Mouse (Mus musculus) forebrain, embryonic 13.5 days (tissue): Measurements from ENCODE around the gene Gdf3. TPM values are rescaled to one million over a fixed set of nuclear protein-coding genes. Genes with fewer than 3 reads are reported as not detected.
"Not testable (repeated sequence)": the region's sequence is repeated elsewhere in the genome, so short reads cannot be mapped to it uniquely, and the experiment has no call there.

Experiments
- ATAC-seq: fragments of 200-750 bp; cut with Nextera tagmentation; 2 replicates; pipeline ENCODE4 v1.8.0; 2017
- H3K27ac ChIP-seq: fragments of 300-500 bp; sonication (generic); 2 replicates; pipeline ENCODE4 v1.5.1; 2015; ENCODE audit warnings: inconsistent platforms, mild to moderate bottlenecking, moderate library complexity
- H3K27me3 ChIP-seq: fragments of 300-500 bp; sonication (generic); 2 replicates; pipeline ENCODE4 v1.6.1; 2015; ENCODE audit warnings: mild to moderate bottlenecking, inconsistent platforms
- H3K36me3 ChIP-seq: fragments of 300-500 bp; sonication (generic); 2 replicates; pipeline ENCODE4 v1.6.1; 2015; ENCODE audit warnings: mild to moderate bottlenecking, inconsistent platforms; ENCODE audit not compliant: poor library complexity, severe bottlenecking
- H3K4me1 ChIP-seq: fragments of 300-500 bp; sonication (generic); 2 replicates; pipeline ENCODE4 v1.6.1; 2015; ENCODE audit warnings: inconsistent platforms
- H3K4me2 ChIP-seq: fragments of 300-500 bp; sonication (generic); 2 replicates; pipeline ENCODE4 v1.6.1; 2015; ENCODE audit warnings: inconsistent platforms, mild to moderate bottlenecking, moderate library complexity
- H3K4me3 ChIP-seq: fragments of 300-500 bp; sonication (generic); 2 replicates; pipeline ENCODE4 v1.5.1; 2015; ENCODE audit warnings: mild to moderate bottlenecking, inconsistent platforms
- H3K9ac ChIP-seq: fragments of 300-500 bp; sonication (generic); 2 replicates; pipeline ENCODE4 v1.6.1; 2015; ENCODE audit warnings: mild to moderate bottlenecking, inconsistent platforms
- H3K9me3 ChIP-seq: fragments of 300-500 bp; sonication (generic); replicated peaks from 2 replicates; pipeline ENCODE4 v1.6.1; 2016; ENCODE audit warnings: inconsistent platforms
- WGBS: fragments of 180-500 bp; shearing (Covaris S2); methylation state at CpG from one replicate; pipeline ENCODE4 v1.1.7; 2015; 5-methylcytosine and 5-hydroxymethylcytosine counted together
- polyA plus RNA-seq: library from polyadenylated mRNA; unstranded; fragments of >200 nt; fragmentation: Nextera tagmentation; extraction: Ambion mirVana; gene quantifications from 2 replicates; pipeline ENCODE4 v1.2.1, GENCODE M21; 2015

Gdf3 gene
- polyA plus RNA-seq, 1 experiment from 2014 or later, result not detected

GRCm38 (mm10) chr6:122577030-122577429 is 32.9 kb downstream of the Gdf3 start:
- H3K36me3 ChIP-seq, result no peaks in the 10 kb centered on the region
- H3K9ac ChIP-seq, result no peak overlapping the region
- H3K9me3 ChIP-seq, result no peaks in the 10 kb centered on the region
- H3K27ac ChIP-seq, result no peak overlapping the region
- no peak overlapping the region for H3K4me3 ChIP-seq
- no peak for ATAC-seq
- H3K4me1 ChIP-seq, result no peaks in the 10 kb centered on the region
- 95% methylated on average over 3 of the region's 3 CpGs for WGBS
- H3K4me2 ChIP-seq, result no peak overlapping the region
- H3K27me3 ChIP-seq, result no peaks in the 10 kb centered on the region

GRCm38 (mm10) chr6:122575037-122575436 is 34.9 kb downstream of the Gdf3 start:
- not testable (repeated sequence) for H3K4me1 ChIP-seq, H3K36me3 ChIP-seq, H3K9ac ChIP-seq, H3K9me3 ChIP-seq, H3K27me3 ChIP-seq, H3K4me3 ChIP-seq, H3K4me2 ChIP-seq, H3K27ac ChIP-seq, ATAC-seq
- WGBS, result 96% methylated on average over 1 of the region's 1 CpGs

- Histone ChIP-seq H3K9me3 (no peaks in the 10 kb centered on the region), H3K4me1 (no peaks in the 10 kb centered on the region), H3K27me3 (no peaks in the 10 kb centered on the region), H3K27ac (no peak overlapping the region), H3K4me3 (no peak overlapping the region), H3K36me3 (no peaks in the 10 kb centered on the region), H3K9ac (no peak overlapping the region), H3K4me2 (no peak overlapping the region)
- ATAC-seq, result no peak
- 91% methylated on average over 3 of the region's 3 CpGs for WGBS
Measured at GRCm38 (mm10) chr6:122571617-122571959, 38.3 kb downstream of the Gdf3 start.

GRCm38 (mm10) chr6:122570695-122571616 is 38.9 kb downstream of the Gdf3 start:
- Histone ChIP-seq H3K4me3 (no peak overlapping the region), H3K9me3 (no peaks in the 10 kb centered on the region), H3K36me3 (no peaks in the 10 kb centered on the region), H3K27me3 (no peaks in the 10 kb centered on the region), H3K27ac (no peak overlapping the region), H3K4me2 (no peak overlapping the region), H3K4me1 (no peaks in the 10 kb centered on the region), H3K9ac (no peak overlapping the region)
- WGBS, result 73% methylated on average over 8 of the region's 8 CpGs
- no peak for ATAC-seq

- Histone ChIP-seq H3K4me3 (no peak overlapping the region), H3K36me3 (no peaks in the 10 kb centered on the region), H3K9me3 (no peaks in the 10 kb centered on the region), H3K27ac (no peak overlapping the region), H3K9ac (no peak overlapping the region), H3K4me1 (no peaks in the 10 kb centered on the region), H3K27me3 (no peaks in the 10 kb centered on the region), H3K4me2 (no peak overlapping the region)
- ATAC-seq, result 0 out of 2 replicates have a peak, but pooled peaks have one; percentile 10
- 65% methylated on average over 1 of the region's 1 CpGs for WGBS
Measured at GRCm38 (mm10) chr6:122569762-122570161, 40.1 kb downstream of the Gdf3 start.

GRCm38 (mm10) chr6:122569113-122569512 is 40.8 kb downstream of the Gdf3 start:
- no peak for ATAC-seq

GRCm38 (mm10) chr6:122565070-122565784 is 44.7 kb downstream of the Gdf3 start:
- H3K9ac ChIP-seq, result no peak overlapping the region
- no peak overlapping the region for H3K4me2 ChIP-seq
- H3K4me3 ChIP-seq, result no peak overlapping the region
- WGBS, result 95% methylated on average over 9 of the region's 9 CpGs
- H3K27me3 ChIP-seq, result 0 out of 2 replicates have a peak, but pooled peaks cover 3% of the 10 kb centered on the region
- ATAC-seq, result no peak
- H3K36me3 ChIP-seq, result no peaks in the 10 kb centered on the region
- H3K4me1 ChIP-seq, result peaks cover 7% of the 10 kb centered on the region; the same call in 1 of the 2 replicates
- no peak overlapping the region for H3K27ac ChIP-seq
- no peaks in the 10 kb centered on the region for H3K9me3 ChIP-seq

More at GRCm38 (mm10) chr6:122569113-122569512, 40.8 kb downstream of the Gdf3 start:
- Histone ChIP-seq H3K27ac (no peak overlapping the region), H3K27me3 (no peaks in the 10 kb centered on the region), H3K4me3 (no peak overlapping the region), H3K9ac (no peak overlapping the region), H3K4me1 (no peaks in the 10 kb centered on the region), H3K36me3 (no peaks in the 10 kb centered on the region), H3K9me3 (no peaks in the 10 kb centered on the region), H3K4me2 (no peak overlapping the region)
- WGBS, result 66% methylated on average over 5 of the region's 5 CpGs

- no peak overlapping the region for H3K9ac ChIP-seq
- under 1% methylated on average over 6 of the region's 6 CpGs for WGBS
Measured at GRCm38 (mm10) chr6:122562463-122562862, 47.4 kb downstream of the Gdf3 start.

GRCm38 (mm10) chr6:122561005-122561404 is 48.9 kb downstream of the Gdf3 start:
- Histone ChIP-seq H3K9me3 (no peaks in the 10 kb centered on the region), H3K27me3 (0 out of 2 replicates have a peak, but pooled peaks cover 3% of the 10 kb centered on the region), H3K9ac (no peak overlapping the region), H3K4me1 (peaks cover 7% of the 10 kb centered on the region; the same call in 1 of the 2 replicates), H3K36me3 (no peaks in the 10 kb centered on the region), H3K4me3 (no peak overlapping the region), H3K27ac (no peak overlapping the region), H3K4me2 (no peak overlapping the region)
- peak; percentile 50 for ATAC-seq
- WGBS, result 84% methylated on average over 20 of the region's 20 CpGs

More at GRCm38 (mm10) chr6:122562463-122562862, 47.4 kb downstream of the Gdf3 start:
- Histone ChIP-seq H3K27me3 (0 out of 2 replicates have a peak, but pooled peaks cover 3% of the 10 kb centered on the region), H3K4me3 (peak overlapping the region; percentile 14), H3K36me3 (no peaks in the 10 kb centered on the region), H3K27ac (no peak overlapping the region), H3K4me1 (peaks cover 7% of the 10 kb centered on the region; the same call in 1 of the 2 replicates), H3K9me3 (no peaks in the 10 kb centered on the region), H3K4me2 (peak overlapping the region; percentile 46)
- peak; percentile 52 for ATAC-seq

- peak; percentile 46 for ATAC-seq
- Histone ChIP-seq H3K9ac (no peak overlapping the region), H3K4me2 (peak overlapping the region; percentile 48), H3K9me3 (no peaks in the 10 kb centered on the region), H3K4me3 (peak overlapping the region; percentile 10; the same call in 1 of the 2 replicates), H3K27ac (no peak overlapping the region), H3K36me3 (no peaks in the 10 kb centered on the region), H3K4me1 (peaks cover 7% of the 10 kb centered on the region; the same call in 1 of the 2 replicates), H3K27me3 (peaks cover 7% of the 10 kb centered on the region; the same call in 1 of the 2 replicates)
- WGBS, result 7% methylated on average over 17 of the region's 17 CpGs
Measured at GRCm38 (mm10) chr6:122560427-122560826, 49.5 kb downstream of the Gdf3 start.

GRCm38 (mm10) chr6:122556959-122557561 is 52.8 kb downstream of the Gdf3 start:
- Histone ChIP-seq H3K27ac (no peak overlapping the region), H3K9ac (no peak overlapping the region), H3K4me2 (peak overlapping the region; percentile 50), H3K9me3 (no peaks in the 10 kb centered on the region), H3K4me3 (0 out of 2 replicates have a peak overlapping the region, but pooled peaks have one; percentile 10), H3K27me3 (peaks cover 9% of the 10 kb centered on the region; the same call in 1 of the 2 replicates), H3K36me3 (no peaks in the 10 kb centered on the region), H3K4me1 (0 out of 2 replicates have a peak, but pooled peaks cover under 1% of the 10 kb centered on the region)
- WGBS, result 25% methylated on average over 15 of the region's 15 CpGs
- no peak for ATAC-seq
